Mouse (Mus musculus) embryonic facial prominence, embryonic 13.5 days (tissue): ENCODE results near the gene Mical3. TPM values are rescaled to one million over a fixed set of nuclear protein-coding genes. Genes with fewer than 3 reads are reported as not detected.

Experiments
- ATAC-seq: fragments of 200-750 bp; cut with Nextera tagmentation; 2 replicates; pipeline ENCODE4 v1.8.0; 2017; ENCODE audit warnings: low read depth; ENCODE audit not compliant: insufficient number of reproducible peaks, insufficient read depth, low FRiP score, low TSS enrichment
- H3K27ac ChIP-seq: fragments of 300-500 bp; sonication (generic); 2 replicates; pipeline ENCODE4 v1.5.1; 2015; ENCODE audit warnings: moderate library complexity, mild to moderate bottlenecking, inconsistent platforms
- H3K27me3 ChIP-seq: fragments of 300-500 bp; sonication (generic); 2 replicates; pipeline ENCODE4 v1.6.1; 2015; ENCODE audit warnings: mild to moderate bottlenecking, inconsistent platforms
- H3K36me3 ChIP-seq: fragments of 300-500 bp; sonication (generic); 2 replicates; pipeline ENCODE4 v1.6.1; 2015; ENCODE audit warnings: mild to moderate bottlenecking, inconsistent platforms
- H3K4me1 ChIP-seq: fragments of 300-500 bp; sonication (generic); 2 replicates; pipeline ENCODE4 v1.6.1; 2015; ENCODE audit warnings: inconsistent platforms
- H3K4me2 ChIP-seq: fragments of 300-500 bp; sonication (generic); 2 replicates; pipeline ENCODE4 v1.6.1; 2015; ENCODE audit warnings: moderate library complexity, mild to moderate bottlenecking, inconsistent platforms
- H3K4me3 ChIP-seq: fragments of 300-500 bp; sonication (generic); 2 replicates; pipeline ENCODE4 v1.5.1; 2015; ENCODE audit warnings: mild to moderate bottlenecking, inconsistent platforms
- H3K9ac ChIP-seq: fragments of 300-500 bp; sonication (generic); 2 replicates; pipeline ENCODE4 v1.6.1; 2015; ENCODE audit warnings: mild to moderate bottlenecking, inconsistent platforms
- H3K9me3 ChIP-seq: fragments of 300-500 bp; sonication (generic); 2 replicates; pipeline ENCODE4 v1.6.1; 2016; ENCODE audit warnings: inconsistent platforms
- WGBS: fragments of 180-500 bp; shearing (Covaris S2); methylation state at CpG from one replicate; pipeline ENCODE4 v1.1.7; 2015; ENCODE audit warnings: mixed read lengths; 5-methylcytosine and 5-hydroxymethylcytosine counted together
- polyA plus RNA-seq: library from polyadenylated mRNA; unstranded; fragments of >200 nt; fragmentation: Nextera tagmentation; extraction: Ambion mirVana; gene quantifications from 2 replicates; pipeline ENCODE4 v1.2.1, GENCODE M21; 2015

Gene Mical3
- polyA plus RNA-seq, 1 experiment from 2014 or later, result 12.3 TPM

- Histone ChIP-seq H3K36me3 (peaks cover 9% of the 10 kb centered on the region; the same call in 1 of the 2 replicates), H3K4me1 (peaks cover 13% of the 10 kb centered on the region), H3K27ac (no peak overlapping the region), H3K9me3 (no peaks in the 10 kb centered on the region), H3K27me3 (no peaks in the 10 kb centered on the region), H3K4me2 (no peak overlapping the region), H3K9ac (no peak overlapping the region), H3K4me3 (no peak overlapping the region)
- no peak for ATAC-seq
- 81% methylated on average over 9 of the region's 9 CpGs for WGBS
These were observed 135.3 kb downstream of the Mical3 start for GRCm38 (mm10) chr6:120995541-120995940.

GRCm38 (mm10) chr6:120991857-120992256, 138.9 kb downstream of the Mical3 start:
- 82% methylated on average over 6 of the region's 6 CpGs for WGBS
- H3K27me3 ChIP-seq, result no peaks in the 10 kb centered on the region
- H3K4me2 ChIP-seq, result no peak overlapping the region
- H3K4me3 ChIP-seq, result no peak overlapping the region
- H3K9ac ChIP-seq, result no peak overlapping the region
- 0 out of 2 replicates have a peak, but pooled peaks cover 8% of the 10 kb centered on the region for H3K36me3 ChIP-seq
- no peaks in the 10 kb centered on the region for H3K9me3 ChIP-seq
- peaks cover 8% of the 10 kb centered on the region; the same call in 1 of the 2 replicates for H3K4me1 ChIP-seq
- H3K27ac ChIP-seq, result no peak overlapping the region
- ATAC-seq, result no peak

- Histone ChIP-seq H3K27me3 (no peaks in the 10 kb centered on the region), H3K9me3 (no peaks in the 10 kb centered on the region), H3K4me1 (peaks cover 8% of the 10 kb centered on the region; the same call in 1 of the 2 replicates), H3K4me3 (no peak overlapping the region), H3K9ac (no peak overlapping the region), H3K36me3 (no peaks in the 10 kb centered on the region), H3K4me2 (no peak overlapping the region), H3K27ac (no peak overlapping the region)
- no peak for ATAC-seq
- WGBS, result 34% methylated on average over 10 of the region's 10 CpGs
These were observed 143.2 kb downstream of the Mical3 start for GRCm38 (mm10) chr6:120987571-120988084.

- WGBS, result 85% methylated on average over 10 of the region's 10 CpGs
- Histone ChIP-seq H3K9ac (no peak overlapping the region), H3K4me3 (no peak overlapping the region), H3K36me3 (peaks cover 5% of the 10 kb centered on the region; the same call in 1 of the 2 replicates), H3K27ac (no peak overlapping the region), H3K27me3 (no peaks in the 10 kb centered on the region), H3K4me1 (peaks cover 8% of the 10 kb centered on the region; the same call in 1 of the 2 replicates), H3K4me2 (no peak overlapping the region), H3K9me3 (no peaks in the 10 kb centered on the region)
- ATAC-seq, result no peak
These were observed 143.6 kb downstream of the Mical3 start for GRCm38 (mm10) chr6:120987164-120987563.

GRCm38 (mm10) chr6:120986172-120986571, 144.6 kb downstream of the Mical3 start:
- peaks cover 14% of the 10 kb centered on the region for H3K36me3 ChIP-seq
- peaks cover 8% of the 10 kb centered on the region; the same call in 1 of the 2 replicates for H3K4me1 ChIP-seq
- H3K9me3 ChIP-seq, result no peaks in the 10 kb centered on the region
- no peak overlapping the region for H3K27ac ChIP-seq
- ATAC-seq, result no peak
- 87% methylated on average over 3 of the region's 3 CpGs for WGBS
- no peaks in the 10 kb centered on the region for H3K27me3 ChIP-seq
- H3K4me2 ChIP-seq, result no peak overlapping the region
- no peak overlapping the region for H3K9ac ChIP-seq
- no peak overlapping the region for H3K4me3 ChIP-seq

GRCm38 (mm10) chr6:120982314-120982713, 148.5 kb downstream of the Mical3 start:
- H3K4me3 ChIP-seq, result no peak overlapping the region
- H3K4me2 ChIP-seq, result no peak overlapping the region
- H3K9me3 ChIP-seq, result no peaks in the 10 kb centered on the region
- WGBS, result 94% methylated on average over 13 of the region's 13 CpGs
- H3K4me1 ChIP-seq, result peaks cover 14% of the 10 kb centered on the region; the same call in 1 of the 2 replicates
- H3K36me3 ChIP-seq, result peaks cover 30% of the 10 kb centered on the region
- ATAC-seq, result no peak
- H3K27me3 ChIP-seq, result no peaks in the 10 kb centered on the region
- H3K27ac ChIP-seq, result no peak overlapping the region
- H3K9ac ChIP-seq, result no peak overlapping the region

GRCm38 (mm10) chr6:120981537-120981936, 149.3 kb downstream of the Mical3 start:
- Histone ChIP-seq H3K36me3 (peaks cover 30% of the 10 kb centered on the region), H3K4me3 (no peak overlapping the region), H3K4me2 (no peak overlapping the region), H3K9me3 (no peaks in the 10 kb centered on the region), H3K27ac (no peak overlapping the region), H3K27me3 (no peaks in the 10 kb centered on the region), H3K9ac (no peak overlapping the region), H3K4me1 (peaks cover 11% of the 10 kb centered on the region; the same call in 1 of the 2 replicates)
- 55% methylated on average over 6 of the region's 6 CpGs for WGBS
- no peak for ATAC-seq

- H3K36me3 ChIP-seq, result peaks cover 33% of the 10 kb centered on the region
- no peaks in the 10 kb centered on the region for H3K9me3 ChIP-seq
- no peak overlapping the region for H3K4me2 ChIP-seq
- H3K27me3 ChIP-seq, result no peaks in the 10 kb centered on the region
- WGBS, result 46% methylated on average over 18 of the region's 18 CpGs
- no peak for ATAC-seq
- H3K4me3 ChIP-seq, result no peak overlapping the region
- no peak overlapping the region for H3K9ac ChIP-seq
- peaks cover 11% of the 10 kb centered on the region; the same call in 1 of the 2 replicates for H3K4me1 ChIP-seq
- H3K27ac ChIP-seq, result peak overlapping the region; percentile 64
These were observed 152.7 kb downstream of the Mical3 start for GRCm38 (mm10) chr6:120978019-120978621.

GRCm38 (mm10) chr6:120976991-120977390, 153.8 kb downstream of the Mical3 start:
- Histone ChIP-seq H3K4me2 (no peak overlapping the region), H3K27me3 (no peaks in the 10 kb centered on the region), H3K9ac (no peak overlapping the region), H3K4me1 (peaks cover 11% of the 10 kb centered on the region; the same call in 1 of the 2 replicates), H3K36me3 (peaks cover 33% of the 10 kb centered on the region), H3K27ac (no peak overlapping the region), H3K9me3 (no peaks in the 10 kb centered on the region), H3K4me3 (no peak overlapping the region)
- WGBS, result 70% methylated on average over 11 of the region's 11 CpGs
- no peak for ATAC-seq

GRCm38 (mm10) chr6:120976097-120976496, 154.7 kb downstream of the Mical3 start:
- Histone ChIP-seq H3K27me3 (no peaks in the 10 kb centered on the region), H3K36me3 (peaks cover 29% of the 10 kb centered on the region), H3K9ac (no peak overlapping the region), H3K4me1 (peaks cover 14% of the 10 kb centered on the region; the same call in 1 of the 2 replicates), H3K9me3 (no peaks in the 10 kb centered on the region), H3K4me2 (no peak overlapping the region), H3K4me3 (no peak overlapping the region), H3K27ac (no peak overlapping the region)
- WGBS, result 58% methylated on average over 12 of the region's 12 CpGs
- no peak for ATAC-seq

- Histone ChIP-seq H3K9ac (no peak overlapping the region), H3K4me2 (no peak overlapping the region), H3K27ac (no peak overlapping the region), H3K9me3 (no peaks in the 10 kb centered on the region), H3K36me3 (peaks cover 29% of the 10 kb centered on the region), H3K4me3 (no peak overlapping the region), H3K27me3 (no peaks in the 10 kb centered on the region), H3K4me1 (0 out of 2 replicates have a peak, but pooled peaks cover 3% of the 10 kb centered on the region)
- no peak for ATAC-seq
- 55% methylated on average over 14 of the region's 14 CpGs for WGBS
These were observed 158.8 kb downstream of the Mical3 start for GRCm38 (mm10) chr6:120971797-120972590.
